Mouse (Mus musculus): ENCODE results near the gene Olfr492. TPM values are rescaled to one million over a fixed set of nuclear protein-coding genes. Genes with fewer than 3 reads are reported as not detected.

Gene Olfr492
- polyA plus RNA-seq (2012; ENCODE audit: insufficient read depth, insufficient read length, low replicate concordance, missing spikeins) = not detected in 2 replicates

DNA sequence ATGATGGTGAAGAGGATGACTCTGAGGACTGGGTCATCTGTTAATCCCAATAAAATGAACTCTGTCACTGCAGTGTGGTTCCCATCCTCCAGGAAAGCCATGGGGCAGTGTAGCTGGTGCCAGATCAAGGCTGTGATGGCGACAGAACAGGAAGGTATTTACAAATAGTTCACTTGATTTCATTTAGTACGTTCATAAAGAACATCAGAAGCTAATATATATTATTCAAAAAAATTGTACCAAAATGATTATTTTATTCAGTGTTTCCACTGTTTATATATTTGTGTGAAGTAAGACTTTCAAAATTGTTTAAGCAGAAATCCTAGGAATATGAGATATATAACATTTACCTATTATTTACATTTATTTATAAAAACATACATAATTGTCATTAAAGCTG, at the start of gene Olfr492:
Olfr492 (minus strand) TSS at position 101 of the 400 bp plus-strand sequence.
- 76% methylated on average over 2 of the region's 2 CpGs for WGBS
- TF ChIP-seq CTCF (IDR thresholded peaks at IDR 0.05; ENCODE audit: insufficient read depth, low read depth, low read length) (no peak), POLR2A (IDR thresholded peaks at IDR 0.05; ENCODE audit: insufficient read depth, low read depth, low read length) (no peak)
- Histone ChIP-seq H3K4me3 (ENCODE audit: insufficient read depth, low read depth, low read length) (no peak within 1 kb of the TSS), H3K4me1 (ENCODE audit: control insufficient read depth, insufficient read depth, low read length) (no peaks in the 10 kb centered on the region), H3K27ac (ENCODE audit: insufficient read depth, low read depth, low read length) (no peak within 1 kb of the TSS)

DNA sequence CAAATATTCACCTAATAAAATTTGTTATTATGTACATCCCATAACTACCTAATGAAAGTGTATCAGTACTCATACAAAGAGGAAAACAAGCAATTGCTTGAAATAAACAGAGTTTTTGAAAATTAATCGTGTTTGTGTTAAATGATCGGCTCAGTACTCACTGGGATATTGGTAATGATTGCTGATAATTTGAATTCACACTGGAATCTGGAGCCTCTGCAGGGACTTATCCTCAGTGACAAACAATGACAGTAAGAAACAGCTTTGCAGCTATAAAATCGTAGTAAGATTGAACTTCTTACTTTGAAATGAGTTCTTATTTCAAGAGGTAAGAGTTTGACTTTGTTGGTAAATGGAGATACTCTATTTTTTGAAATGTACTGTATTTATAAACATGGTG, 41.6 kb upstream of the Olfr492 start, which contains the start of gene Olfr494:
Olfr494 (plus strand) TSS at position 301 of the 400 bp plus-strand sequence.
- Histone ChIP-seq H3K4me1 (ENCODE audit: control insufficient read depth, insufficient read depth, low read length) (no peaks in the 10 kb centered on the region), H3K4me3 (ENCODE audit: insufficient read depth, low read depth, low read length) (no peak within 1 kb of the TSS), H3K27ac (ENCODE audit: insufficient read depth, low read depth, low read length) (no peak within 1 kb of the TSS)
- 79% methylated on average over 3 of the region's 3 CpGs for WGBS
- TF ChIP-seq POLR2A (IDR thresholded peaks at IDR 0.05; ENCODE audit: insufficient read depth, low read depth, low read length) = no peak
- no peak for TF ChIP-seq CTCF (IDR thresholded peaks at IDR 0.05; ENCODE audit: insufficient read depth, low read depth, low read length)

DNA sequence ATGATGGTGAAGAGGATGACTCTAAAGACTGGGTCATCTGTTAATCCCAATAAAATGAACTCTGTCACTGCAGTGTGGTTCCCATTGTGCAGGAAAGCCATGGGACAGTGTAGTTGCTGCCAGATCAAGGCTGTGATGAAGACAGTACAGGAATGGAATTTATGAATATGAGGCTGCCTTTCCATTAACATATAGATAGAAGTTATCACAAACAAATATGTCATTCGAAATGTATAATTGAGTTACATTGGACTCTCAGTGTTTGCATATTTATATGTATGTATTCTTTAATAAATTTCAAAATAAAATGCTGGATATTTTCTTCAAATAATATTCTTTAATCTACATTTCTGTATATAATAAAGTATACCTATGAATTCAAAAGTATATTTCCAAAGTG, 23.4 kb upstream of the Olfr492 start, which contains the start of gene Olfr493:
Olfr493 (minus strand) TSS at position 101 of the 400 bp plus-strand sequence.
- TF ChIP-seq POLR2A (IDR thresholded peaks at IDR 0.05; ENCODE audit: insufficient read depth, low read depth, low read length) = no peak
- no peak for TF ChIP-seq CTCF (IDR thresholded peaks at IDR 0.05; ENCODE audit: insufficient read depth, low read depth, low read length)
- Histone ChIP-seq H3K4me3 (ENCODE audit: insufficient read depth, low read depth, low read length) (no peak within 1 kb of the TSS), H3K4me1 (ENCODE audit: control insufficient read depth, insufficient read depth, low read length) (no peaks in the 10 kb centered on the region), H3K27ac (ENCODE audit: insufficient read depth, low read depth, low read length) (no peak within 1 kb of the TSS)
- 54% methylated on average over 1 of the region's 1 CpGs for WGBS

DNA sequence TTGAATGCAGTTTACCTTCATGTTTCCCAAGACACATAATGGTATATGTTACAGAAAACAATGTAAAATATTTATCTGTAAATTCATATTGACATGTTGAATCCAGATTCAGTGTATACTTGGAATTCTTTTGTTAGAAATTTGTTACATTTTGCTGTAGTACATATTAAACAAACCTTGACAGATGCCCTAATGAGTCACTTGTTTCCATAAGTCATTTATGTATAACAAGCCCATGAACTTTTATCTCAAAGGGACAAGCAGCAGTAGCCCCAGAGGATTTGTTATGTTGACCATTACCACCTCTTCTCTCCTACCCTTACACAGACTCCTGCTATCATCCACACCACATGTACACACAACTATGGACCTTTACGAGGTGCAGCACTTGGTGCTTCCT, 10.3 kb downstream of the Olfr492 start, which contains the start of gene Olfr491:
Olfr491 (plus strand) TSS at position 301 of the 400 bp plus-strand sequence.
- WGBS = 73% methylated on average over 1 of the region's 1 CpGs
- Histone ChIP-seq H3K27ac (ENCODE audit: insufficient read depth, low read depth, low read length) (no peak within 1 kb of the TSS), H3K4me3 (ENCODE audit: insufficient read depth, low read depth, low read length) (no peak within 1 kb of the TSS), H3K4me1 (ENCODE audit: control insufficient read depth, insufficient read depth, low read length) (no peaks in the 10 kb centered on the region)
- TF ChIP-seq POLR2A (IDR thresholded peaks at IDR 0.05; ENCODE audit: insufficient read depth, low read depth, low read length) (no peak), CTCF (IDR thresholded peaks at IDR 0.05; ENCODE audit: insufficient read depth, low read depth, low read length) (no peak)

DNA sequence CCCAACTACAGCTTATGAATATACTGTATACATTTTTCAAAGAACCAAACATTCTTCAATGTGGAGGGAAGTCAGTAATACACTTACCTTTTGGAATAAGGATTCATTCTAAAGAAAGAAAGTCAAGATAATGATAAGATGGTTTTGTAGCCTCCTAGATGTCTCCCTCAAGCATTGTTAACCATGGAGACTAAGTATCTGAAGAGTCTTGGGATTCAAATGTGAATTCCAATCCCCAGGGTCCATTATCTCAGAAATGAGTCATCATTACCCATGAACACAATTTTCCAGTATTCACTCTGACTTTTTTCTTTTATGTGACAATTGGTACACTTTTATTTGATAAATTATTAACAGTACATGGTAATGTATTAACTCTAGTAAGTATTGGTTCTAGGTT, 34.6 kb downstream of the Olfr492 start, which contains the start of gene Olfr490:
Olfr490 (minus strand) TSS at position 101 of the 400 bp plus-strand sequence.
- no peak within 1 kb of the TSS for H3K4me3 ChIP-seq (ENCODE audit: insufficient read depth, low read depth, low read length)
- H3K4me1 ChIP-seq (ENCODE audit: control insufficient read depth, insufficient read depth, low read length) = no peaks in the 10 kb centered on the region
- H3K27ac ChIP-seq (ENCODE audit: insufficient read depth, low read depth, low read length) = no peak within 1 kb of the TSS
- TF ChIP-seq CTCF (IDR thresholded peaks at IDR 0.05; ENCODE audit: insufficient read depth, low read depth, low read length) = no peak
- TF ChIP-seq POLR2A (IDR thresholded peaks at IDR 0.05; ENCODE audit: insufficient read depth, low read depth, low read length) = no peak

Other genes starting within 250 kb of the Olfr492 start
- not detected in 2 replicates for gene Olfr481, start 243.8 kb downstream of the Olfr492 start, polyA plus RNA-seq (2012; ENCODE audit: insufficient read depth, insufficient read length, low replicate concordance, missing spikeins)
- not detected in 2 replicates for gene Olfr482, start 226.1 kb downstream of the Olfr492 start, polyA plus RNA-seq (2012; ENCODE audit: insufficient read depth, insufficient read length, low replicate concordance, missing spikeins)
- gene Olfr483, start 222.8 kb downstream of the Olfr492 start, polyA plus RNA-seq (2012; ENCODE audit: insufficient read depth, insufficient read length, low replicate concordance, missing spikeins) = not detected in 2 replicates
- gene Olfr484, start 196.2 kb downstream of the Olfr492 start, polyA plus RNA-seq (2012; ENCODE audit: insufficient read depth, insufficient read length, low replicate concordance, missing spikeins) = not detected in 2 replicates
- not detected in 2 replicates for gene Olfr485, start 163.8 kb downstream of the Olfr492 start, polyA plus RNA-seq (2012; ENCODE audit: insufficient read depth, insufficient read length, low replicate concordance, missing spikeins)
- not detected in 2 replicates for gene Olfr486, start 150.9 kb downstream of the Olfr492 start, polyA plus RNA-seq (2012; ENCODE audit: insufficient read depth, insufficient read length, low replicate concordance, missing spikeins)
- not detected in 2 replicates for gene Olfr487, start 109.0 kb downstream of the Olfr492 start, polyA plus RNA-seq (2012; ENCODE audit: insufficient read depth, insufficient read length, low replicate concordance, missing spikeins)
- gene Olfr488, start 65.3 kb downstream of the Olfr492 start, polyA plus RNA-seq (2012; ENCODE audit: insufficient read depth, insufficient read length, low replicate concordance, missing spikeins) = not detected in 2 replicates
- not detected in 2 replicates for gene Olfr490, start 34.7 kb downstream of the Olfr492 start, polyA plus RNA-seq (2012; ENCODE audit: insufficient read depth, insufficient read length, low replicate concordance, missing spikeins)
- gene Olfr491, start 10.2 kb downstream of the Olfr492 start, polyA plus RNA-seq (2012; ENCODE audit: insufficient read depth, insufficient read length, low replicate concordance, missing spikeins) = not detected in 2 replicates
- not detected in 2 replicates for gene Olfr493, start 23.3 kb upstream of the Olfr492 start, polyA plus RNA-seq (2012; ENCODE audit: insufficient read depth, insufficient read length, low replicate concordance, missing spikeins)
- not detected in 2 replicates for gene Olfr494, start 41.7 kb upstream of the Olfr492 start, polyA plus RNA-seq (2012; ENCODE audit: insufficient read depth, insufficient read length, low replicate concordance, missing spikeins)
- not detected in 2 replicates for gene Olfr495, start 69.5 kb upstream of the Olfr492 start, polyA plus RNA-seq (2012; ENCODE audit: insufficient read depth, insufficient read length, low replicate concordance, missing spikeins)
- not detected in 2 replicates for gene Olfr497, start 96.7 kb upstream of the Olfr492 start, polyA plus RNA-seq (2012; ENCODE audit: insufficient read depth, insufficient read length, low replicate concordance, missing spikeins)
- not detected in 2 replicates for gene Olfr498, start 141.7 kb upstream of the Olfr492 start, polyA plus RNA-seq (2012; ENCODE audit: insufficient read depth, insufficient read length, low replicate concordance, missing spikeins)
- gene Olfr502, start 201.4 kb upstream of the Olfr492 start, polyA plus RNA-seq (2012; ENCODE audit: insufficient read depth, insufficient read length, low replicate concordance, missing spikeins) = not detected in 2 replicates
- not detected in 2 replicates for gene Olfr503, start 220.9 kb upstream of the Olfr492 start, polyA plus RNA-seq (2012; ENCODE audit: insufficient read depth, insufficient read length, low replicate concordance, missing spikeins)
- not detected in 2 replicates for gene Olfr504, start 242.1 kb upstream of the Olfr492 start, polyA plus RNA-seq (2012; ENCODE audit: insufficient read depth, insufficient read length, low replicate concordance, missing spikeins)